Mouse (Mus musculus) stomach, embryonic 15.5 days (tissue): Measurements from ENCODE around the gene Ppm1h. TPM values are rescaled to one million over a fixed set of nuclear protein-coding genes. Genes with fewer than 3 reads are reported as not detected.

ENCODE experiments used
- ATAC-seq: fragments of 200-750 bp; cut with Nextera tagmentation; 2 replicates; pipeline ENCODE4 v1.8.0; 2017; ENCODE audit warnings: low read depth, moderate number of reproducible peaks, moderate TSS enrichment; ENCODE audit not compliant: insufficient read depth, low FRiP score
- H3K27ac ChIP-seq: fragments of 300-500 bp; sonication (generic); 2 replicates; pipeline ENCODE4 v1.5.1; 2015; ENCODE audit warnings: mild to moderate bottlenecking, inconsistent platforms
- H3K27me3 ChIP-seq: fragments of 300-500 bp; sonication (generic); replicated peaks from 2 replicates; pipeline ENCODE4 v1.6.1; 2015; ENCODE audit warnings: inconsistent platforms
- H3K36me3 ChIP-seq: fragments of 300-500 bp; sonication (generic); 2 replicates; pipeline ENCODE4 v1.6.1; 2015; ENCODE audit warnings: inconsistent platforms
- H3K4me1 ChIP-seq: fragments of 300-500 bp; sonication (generic); 2 replicates; pipeline ENCODE4 v1.6.1; 2015; ENCODE audit warnings: inconsistent platforms
- H3K4me2 ChIP-seq: fragments of 300-500 bp; sonication (generic); 2 replicates; pipeline ENCODE4 v1.6.1; 2015; ENCODE audit warnings: mild to moderate bottlenecking, inconsistent platforms
- H3K4me3 ChIP-seq: fragments of 300-500 bp; sonication (generic); replicated peaks from 2 replicates; pipeline ENCODE4 v1.5.1; 2015; ENCODE audit warnings: inconsistent platforms
- H3K9ac ChIP-seq: fragments of 300-500 bp; sonication (generic); 2 replicates; pipeline ENCODE4 v1.6.1; 2015; ENCODE audit warnings: inconsistent platforms
- H3K9me3 ChIP-seq: fragments of 300-500 bp; sonication (generic); 2 replicates; pipeline ENCODE4 v1.6.1; 2016; ENCODE audit warnings: inconsistent platforms
- WGBS: fragments of 180-500 bp; shearing (Covaris S2); methylation state at CpG from one replicate; pipeline ENCODE4 v1.1.7; 2015; 5-methylcytosine and 5-hydroxymethylcytosine counted together
- polyA plus RNA-seq: library from polyadenylated mRNA; unstranded; fragments of >200 nt; fragmentation: Nextera tagmentation; extraction: Ambion mirVana; gene quantifications from 2 replicates; pipeline ENCODE4 v1.2.1, GENCODE M21; 2015

The Ppm1h gene
- polyA plus RNA-seq, 1 experiment from 2014 or later, result 13.2 TPM

DNA sequence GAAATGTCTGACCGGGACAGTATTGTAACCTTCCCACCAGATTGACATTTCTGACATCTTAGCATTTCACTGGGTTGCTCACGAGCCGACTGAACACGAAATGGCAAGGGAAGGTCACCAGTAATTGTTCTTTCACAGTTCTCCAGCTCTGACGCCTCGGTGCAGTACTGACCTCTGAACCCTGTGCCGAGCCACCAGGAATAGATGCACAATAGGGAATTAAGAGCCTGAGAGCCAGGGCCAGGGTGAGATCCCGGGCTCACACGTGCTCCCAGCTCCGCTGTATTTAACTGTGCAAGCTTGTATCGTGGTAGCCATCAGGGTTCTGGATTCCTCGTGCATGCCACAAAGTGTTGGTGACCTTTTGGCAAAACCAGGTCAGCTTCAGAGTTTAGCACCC is 100.8 kb downstream of the Ppm1h start:
- 46% methylated on average over 12 of the region's 12 CpGs for WGBS
- H3K27ac ChIP-seq, result no peak overlapping the region
- ATAC-seq, result no peak
- peaks cover 6% of the 10 kb centered on the region; the same call in 1 of the 2 replicates for H3K4me1 ChIP-seq
- no peaks in the 10 kb centered on the region for H3K27me3 ChIP-seq
- H3K9me3 ChIP-seq, result no peaks in the 10 kb centered on the region
- no peaks in the 10 kb centered on the region for H3K36me3 ChIP-seq
- H3K4me2 ChIP-seq, result no peak overlapping the region
- H3K9ac ChIP-seq, result no peak overlapping the region
- no peak overlapping the region for H3K4me3 ChIP-seq

DNA sequence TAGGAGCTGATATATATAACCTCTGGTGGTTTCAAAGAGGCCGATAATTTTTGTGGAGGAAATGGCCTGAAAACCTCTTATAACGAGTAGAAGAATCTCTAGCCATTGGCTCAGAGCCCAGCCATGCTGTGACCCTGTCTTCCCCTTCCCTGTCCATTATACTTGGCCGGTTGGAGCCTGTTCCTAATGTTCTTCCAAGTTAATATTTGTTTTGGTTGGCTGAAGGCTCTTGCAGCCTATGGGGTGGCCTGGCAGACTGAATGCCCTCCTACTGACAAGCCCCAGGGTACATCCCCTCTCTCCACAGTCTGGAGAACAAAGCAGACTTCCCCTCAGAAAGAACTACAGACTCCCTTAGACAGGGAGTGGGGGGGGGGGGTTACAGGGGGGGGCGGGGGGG is 104.2 kb downstream of the Ppm1h start:
- WGBS, result 16% methylated on average over 4 of the region's 4 CpGs
- Histone ChIP-seq H3K27ac (no peak overlapping the region), H3K9me3 (no peaks in the 10 kb centered on the region)

DNA sequence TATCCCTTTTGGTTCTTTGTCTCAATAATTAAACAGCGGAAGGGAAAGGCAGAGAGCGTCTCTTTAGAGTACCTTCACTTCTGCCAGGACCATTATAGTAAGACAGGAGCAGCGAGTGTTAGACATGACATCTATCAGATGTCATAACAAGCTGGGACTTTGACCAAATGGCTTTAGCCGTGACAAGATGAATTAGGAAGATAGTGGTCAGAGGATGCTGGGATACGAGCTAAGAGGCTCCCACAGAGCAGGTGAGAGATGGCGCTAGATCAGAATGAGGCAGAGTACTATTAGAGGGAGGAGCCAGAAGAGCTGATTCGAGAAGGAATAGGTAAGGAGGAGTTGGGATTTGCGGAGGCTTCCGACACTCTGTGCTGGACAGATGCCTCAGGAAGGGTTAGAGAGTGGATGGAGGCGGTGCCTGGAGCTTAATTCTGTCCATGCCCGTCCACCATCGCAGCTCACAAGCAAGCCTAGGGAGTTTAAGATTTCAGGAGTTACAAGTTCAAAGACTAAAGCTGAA is 111.1 kb downstream of the Ppm1h start:
- Histone ChIP-seq H3K9me3 (no peaks in the 10 kb centered on the region), H3K36me3 (no peaks in the 10 kb centered on the region), H3K4me1 (peaks cover 8% of the 10 kb centered on the region; the same call in 1 of the 2 replicates), H3K9ac (no peak overlapping the region), H3K27ac (no peak overlapping the region), H3K4me3 (no peak overlapping the region), H3K27me3 (no peaks in the 10 kb centered on the region), H3K4me2 (no peak overlapping the region)
- ATAC-seq, result no peak
- WGBS, result 42% methylated on average over 12 of the region's 12 CpGs

More for the DNA sequence above, 104.2 kb downstream of the Ppm1h start:
- ATAC-seq, result peak; percentile 91
- no peak overlapping the region for H3K9ac ChIP-seq
- H3K4me3 ChIP-seq, result no peak overlapping the region
- no peaks in the 10 kb centered on the region for H3K27me3 ChIP-seq
- H3K4me1 ChIP-seq, result peaks cover 6% of the 10 kb centered on the region; the same call in 1 of the 2 replicates
- H3K36me3 ChIP-seq, result no peaks in the 10 kb centered on the region
- no peak overlapping the region for H3K4me2 ChIP-seq

DNA sequence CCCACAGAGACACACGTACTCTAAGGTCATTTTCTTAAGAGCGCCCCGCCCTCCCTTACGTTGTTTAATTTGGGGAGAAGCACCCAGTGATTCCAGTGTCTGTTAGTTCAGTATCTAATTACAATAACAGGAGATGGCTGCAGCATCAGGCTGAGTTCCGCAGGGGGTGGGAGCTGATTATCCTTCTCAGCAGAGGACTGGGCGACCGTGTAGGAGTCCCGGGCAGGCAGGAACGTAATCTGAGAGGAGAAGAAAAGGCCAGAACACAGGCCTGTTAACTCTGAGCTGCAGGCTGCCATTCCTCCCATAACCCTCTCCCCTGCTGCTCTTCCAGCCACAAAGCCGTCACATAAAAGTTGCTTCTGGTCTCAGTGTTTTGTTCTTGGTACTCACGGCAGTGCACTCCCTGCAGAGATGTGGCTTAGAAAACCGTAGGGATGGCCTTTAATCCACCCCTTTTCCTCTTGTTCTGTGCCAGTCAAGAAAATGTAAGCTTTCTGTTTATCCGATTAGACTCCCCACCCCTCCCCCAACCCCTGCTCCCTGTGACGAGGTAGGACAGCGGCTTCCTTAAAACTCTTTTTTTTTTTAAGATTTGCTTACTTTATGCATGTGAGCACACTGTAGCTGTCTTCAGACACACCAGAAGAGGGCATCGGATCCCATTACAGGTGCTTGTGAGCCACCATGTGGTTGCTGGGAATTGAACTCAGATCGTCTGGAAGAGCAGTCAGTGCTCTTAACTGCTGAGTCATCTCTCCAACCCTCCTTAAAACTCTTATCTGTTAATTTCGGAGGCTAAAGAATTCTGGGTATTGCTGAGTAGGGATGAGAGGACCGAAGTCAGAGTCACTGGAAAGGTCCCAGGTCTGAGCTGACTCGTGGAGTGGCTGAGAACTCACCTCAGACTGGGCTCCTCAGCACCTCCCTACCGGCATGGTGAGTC is 113.7 kb downstream of the Ppm1h start:
- peaks cover 8% of the 10 kb centered on the region; the same call in 1 of the 2 replicates for H3K4me1 ChIP-seq
- H3K36me3 ChIP-seq, result no peaks in the 10 kb centered on the region
- H3K9ac ChIP-seq, result no peak overlapping the region
- 14% methylated on average over 21 of the region's 21 CpGs for WGBS
- H3K27me3 ChIP-seq, result no peaks in the 10 kb centered on the region
- no peak overlapping the region for H3K27ac ChIP-seq
- H3K4me3 ChIP-seq, result peak overlapping the region; percentile 19; the same call in 1 of the 2 replicates
- ATAC-seq, result peak; percentile 37; the same call in 1 of the 2 replicates
- no peaks in the 10 kb centered on the region for H3K9me3 ChIP-seq
- peak overlapping the region; percentile 45 for H3K4me2 ChIP-seq

DNA sequence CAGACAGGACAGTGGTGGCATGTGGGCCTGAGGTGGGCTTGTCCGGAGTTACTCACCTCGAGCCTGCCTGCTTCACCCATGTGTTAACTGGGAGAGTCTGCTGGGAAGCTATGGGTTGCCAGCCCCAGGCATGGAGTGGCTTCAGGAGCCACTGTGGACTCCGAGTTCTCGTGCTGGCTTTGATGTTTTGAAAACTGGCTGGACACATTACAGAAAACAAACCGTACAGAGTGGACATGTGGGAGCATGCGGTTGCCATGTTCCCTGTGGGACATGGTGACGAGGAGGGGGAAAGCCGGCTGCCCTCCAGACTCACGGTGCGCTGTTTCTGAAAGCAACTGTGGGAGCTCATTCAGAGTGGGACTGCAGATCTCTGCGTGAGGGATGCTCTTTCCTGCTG is 114.6 kb downstream of the Ppm1h start:
- H3K9me3 ChIP-seq, result no peaks in the 10 kb centered on the region
- no peaks in the 10 kb centered on the region for H3K36me3 ChIP-seq
- WGBS, result 75% methylated on average over 11 of the region's 11 CpGs
- H3K4me3 ChIP-seq, result no peak overlapping the region
- ATAC-seq, result no peak
- H3K9ac ChIP-seq, result no peak overlapping the region
- H3K4me1 ChIP-seq, result peaks cover 8% of the 10 kb centered on the region; the same call in 1 of the 2 replicates
- H3K27me3 ChIP-seq, result no peaks in the 10 kb centered on the region
- H3K27ac ChIP-seq, result no peak overlapping the region
- H3K4me2 ChIP-seq, result no peak overlapping the region

DNA sequence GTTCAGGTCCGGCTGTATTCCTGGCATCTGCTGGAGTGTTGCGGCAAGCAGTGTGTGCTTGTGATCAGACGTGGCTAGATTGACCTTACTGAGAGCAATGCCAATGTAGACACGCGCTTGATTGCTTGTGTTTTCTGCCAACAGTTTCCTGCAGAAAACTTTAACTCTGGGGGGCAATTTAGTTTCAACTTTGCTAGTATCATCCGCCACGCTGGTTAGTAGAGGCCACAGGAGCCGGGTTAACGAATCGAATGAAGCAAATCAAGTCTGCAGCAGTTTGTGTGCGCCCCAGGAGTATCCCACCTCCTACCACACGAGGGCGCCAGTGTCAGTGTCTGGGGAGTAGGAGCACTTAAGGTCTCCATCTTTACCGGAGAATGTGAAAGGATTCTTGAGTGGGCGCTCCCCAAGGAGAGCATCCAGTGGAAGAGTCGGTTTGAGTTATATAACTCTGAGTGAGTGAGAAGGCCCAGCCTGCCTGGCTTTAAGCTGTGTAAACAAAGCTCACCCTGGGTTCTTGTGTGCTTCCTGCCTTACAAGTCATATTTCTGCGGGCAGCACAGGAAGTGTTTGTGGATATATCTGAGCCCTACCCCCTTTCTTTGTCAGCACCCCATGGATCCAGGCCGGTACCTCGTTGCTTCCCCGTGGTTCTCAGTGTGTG is 115.8 kb downstream of the Ppm1h start:
- peak overlapping the region; percentile 25; the same call in 1 of the 2 replicates for H3K4me3 ChIP-seq
- WGBS, result 31% methylated on average over 20 of the region's 20 CpGs
- no peak overlapping the region for H3K9ac ChIP-seq

DNA sequence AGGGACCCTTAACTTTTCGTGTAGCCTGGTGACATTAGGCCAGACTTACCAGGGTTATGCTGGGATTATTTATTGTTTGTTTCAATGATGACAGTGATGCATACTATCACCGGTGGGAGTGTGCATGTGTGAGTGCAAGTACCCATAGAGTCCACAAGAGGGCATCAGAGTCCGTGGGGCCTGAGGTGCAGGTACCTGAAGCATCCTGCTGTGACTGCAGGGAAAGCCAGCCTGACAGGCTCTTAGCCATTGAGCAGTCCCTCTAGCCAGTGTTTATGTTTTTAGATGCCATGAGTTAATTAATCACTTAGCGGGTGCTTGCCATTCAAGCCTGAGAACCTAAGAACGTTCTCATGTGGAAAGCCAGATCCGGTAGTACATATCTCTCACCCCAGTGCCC is 119.4 kb downstream of the Ppm1h start:
- no peak overlapping the region for H3K27ac ChIP-seq
- WGBS, result 80% methylated on average over 6 of the region's 6 CpGs

More for the DNA sequence above, 115.8 kb downstream of the Ppm1h start:
- Histone ChIP-seq H3K9me3 (no peaks in the 10 kb centered on the region), H3K4me2 (peak overlapping the region; percentile 41), H3K27me3 (no peaks in the 10 kb centered on the region), H3K27ac (peak overlapping the region; percentile 63), H3K4me1 (peaks cover 8% of the 10 kb centered on the region; the same call in 1 of the 2 replicates), H3K36me3 (no peaks in the 10 kb centered on the region)
- peak; percentile 47 for ATAC-seq

DNA sequence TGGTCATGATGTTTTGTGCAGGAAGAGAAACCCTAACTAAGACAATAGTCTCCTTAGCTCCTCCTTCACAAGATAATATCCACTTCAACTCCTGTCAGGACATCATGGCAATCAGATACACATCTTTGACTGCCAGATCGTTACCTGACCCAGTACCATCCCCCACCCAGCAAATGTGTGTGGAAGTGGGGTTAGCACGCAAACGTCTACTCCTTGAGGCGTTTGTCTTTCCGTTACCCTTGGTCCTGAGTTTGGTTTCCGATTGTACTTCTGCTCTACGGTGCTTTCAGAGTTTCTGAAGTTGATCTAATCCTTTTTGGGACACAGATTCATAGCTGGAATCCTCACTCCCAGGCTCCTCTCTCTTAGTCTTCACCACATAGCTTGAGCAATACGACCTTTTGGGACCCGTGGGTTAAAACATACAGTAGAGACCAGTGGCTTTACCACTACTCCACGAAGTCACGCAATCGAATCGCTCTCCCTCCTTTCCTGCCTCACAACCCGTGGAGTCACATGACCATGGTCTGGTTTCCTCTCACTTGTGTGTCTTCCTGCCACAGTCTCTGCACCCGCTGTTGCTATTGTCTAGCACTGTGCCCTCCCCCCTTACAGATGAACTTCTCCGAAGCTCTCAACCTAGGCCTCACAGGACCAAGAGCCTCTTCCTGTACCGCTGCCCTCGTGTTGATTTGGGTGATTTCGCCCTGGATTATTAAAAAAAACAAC is 121.6 kb downstream of the Ppm1h start:
- Histone ChIP-seq H3K4me3 (no peak overlapping the region), H3K27me3 (no peaks in the 10 kb centered on the region), H3K4me1 (0 out of 2 replicates have a peak, but pooled peaks cover 4% of the 10 kb centered on the region), H3K9me3 (no peaks in the 10 kb centered on the region), H3K36me3 (no peaks in the 10 kb centered on the region), H3K27ac (no peak overlapping the region), H3K9ac (no peak overlapping the region), H3K4me2 (no peak overlapping the region)
- ATAC-seq, result no peak
- 78% methylated on average over 19 of the region's 19 CpGs for WGBS

More for the DNA sequence above, 119.4 kb downstream of the Ppm1h start:
- no peaks in the 10 kb centered on the region for H3K9me3 ChIP-seq
- H3K4me2 ChIP-seq, result no peak overlapping the region
- no peaks in the 10 kb centered on the region for H3K36me3 ChIP-seq
- H3K4me1 ChIP-seq, result 0 out of 2 replicates have a peak, but pooled peaks cover 6% of the 10 kb centered on the region
- no peak overlapping the region for H3K9ac ChIP-seq
- H3K27me3 ChIP-seq, result no peaks in the 10 kb centered on the region
- no peak for ATAC-seq
- no peak overlapping the region for H3K4me3 ChIP-seq

DNA sequence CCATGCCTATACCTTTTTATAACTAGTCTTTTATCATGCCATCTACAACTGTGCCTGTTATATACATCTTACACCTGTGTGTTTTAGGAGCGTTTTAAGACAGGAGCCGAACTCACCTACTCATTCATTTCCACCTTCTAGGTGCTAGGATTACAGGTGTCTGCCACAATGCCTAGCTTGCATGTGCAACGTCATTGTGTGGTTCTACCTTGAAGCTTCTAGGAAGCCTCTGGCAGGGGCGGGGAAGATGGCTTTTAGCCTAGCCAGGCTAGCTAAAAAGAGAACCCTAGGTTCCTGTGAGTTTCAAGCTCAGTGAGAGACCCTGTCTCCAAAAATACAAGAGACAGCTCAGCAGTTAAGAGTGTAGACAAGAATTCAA is 122.2 kb downstream of the Ppm1h start:
- ATAC-seq, result no peak
- no peaks in the 10 kb centered on the region for H3K36me3 ChIP-seq
- no peaks in the 10 kb centered on the region for H3K9me3 ChIP-seq
- no peak overlapping the region for H3K27ac ChIP-seq
- no peak overlapping the region for H3K4me2 ChIP-seq
- 84% methylated on average over 4 of the region's 4 CpGs for WGBS
- no peaks in the 10 kb centered on the region for H3K27me3 ChIP-seq
- no peak overlapping the region for H3K4me3 ChIP-seq
- H3K9ac ChIP-seq, result no peak overlapping the region
- H3K4me1 ChIP-seq, result 0 out of 2 replicates have a peak, but pooled peaks cover 4% of the 10 kb centered on the region

DNA sequence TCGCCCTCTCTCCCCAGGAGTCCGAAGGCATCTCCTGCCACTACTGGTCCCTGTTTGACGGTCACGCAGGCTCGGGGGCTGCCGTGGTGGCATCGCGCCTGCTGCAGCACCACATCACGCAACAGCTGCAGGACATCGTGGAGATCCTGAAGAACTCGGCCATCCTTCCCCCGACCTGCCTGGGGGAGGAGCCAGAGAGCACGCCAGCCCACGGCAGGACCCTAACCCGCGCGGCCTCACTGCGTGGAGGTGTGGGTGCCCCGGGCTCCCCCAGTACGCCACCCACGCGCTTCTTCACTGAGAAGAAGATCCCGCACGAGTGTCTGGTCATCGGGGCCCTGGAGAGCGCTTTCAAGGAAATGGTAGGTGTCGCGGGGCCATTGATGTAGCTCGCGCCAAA is 123.7 kb downstream of the Ppm1h start:
- H3K9me3 ChIP-seq, result no peaks in the 10 kb centered on the region
- H3K4me3 ChIP-seq, result peak overlapping the region; percentile 22
- H3K9ac ChIP-seq, result no peak overlapping the region
- WGBS, result 33% methylated on average over 30 of the region's 30 CpGs
- 0 out of 2 replicates have a peak, but pooled peaks cover 4% of the 10 kb centered on the region for H3K4me1 ChIP-seq
- H3K27me3 ChIP-seq, result no peaks in the 10 kb centered on the region
- no peak for ATAC-seq
- peak overlapping the region; percentile 57 for H3K4me2 ChIP-seq
- H3K27ac ChIP-seq, result no peak overlapping the region
- H3K36me3 ChIP-seq, result no peaks in the 10 kb centered on the region

DNA sequence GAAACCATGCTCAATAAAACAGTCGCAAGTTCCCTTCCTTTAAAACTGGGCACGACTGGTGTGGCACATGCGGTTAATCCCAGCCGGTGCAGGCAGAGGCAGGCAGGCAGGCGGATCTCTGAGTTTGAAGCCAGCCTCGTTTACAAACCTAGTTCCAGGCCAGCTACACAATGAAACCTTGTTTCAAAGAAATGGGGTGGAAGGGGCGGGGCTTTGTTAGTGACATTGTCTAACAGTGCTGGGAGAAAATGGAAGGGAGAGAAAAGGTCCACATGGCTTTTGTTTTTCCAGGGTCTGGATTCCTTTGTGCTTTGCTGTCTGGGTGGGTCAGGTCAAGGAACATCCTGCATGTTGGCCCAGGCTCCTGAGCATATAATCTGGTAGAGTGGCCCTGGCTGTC is 124.3 kb downstream of the Ppm1h start:
- H3K4me1 ChIP-seq, result 0 out of 2 replicates have a peak, but pooled peaks cover 9% of the 10 kb centered on the region
- no peaks in the 10 kb centered on the region for H3K36me3 ChIP-seq
- no peak overlapping the region for H3K9ac ChIP-seq
- H3K4me3 ChIP-seq, result no peak overlapping the region
- no peaks in the 10 kb centered on the region for H3K9me3 ChIP-seq
- H3K4me2 ChIP-seq, result no peak overlapping the region
- ATAC-seq, result no peak
- 60% methylated on average over 7 of the region's 7 CpGs for WGBS
- H3K27ac ChIP-seq, result no peak overlapping the region
- no peaks in the 10 kb centered on the region for H3K27me3 ChIP-seq
